Mouse (Mus musculus): Measurements from ENCODE around the gene Pcnt. TPM values are rescaled to one million over a fixed set of nuclear protein-coding genes. Genes with fewer than 3 reads are reported as not detected.

Pcnt gene
- polyA plus RNA-seq, 1 experiment, result 11.5 TPM

- Histone ChIP-seq H3K27me3 (ENCODE audit: control insufficient read depth, insufficient read depth, insufficient read length) (no peaks in the 10 kb centered on the region), H3K4me2 (ENCODE audit: low read depth) (no peak overlapping the region), H3K36me3 (ENCODE audit: control insufficient read depth, insufficient read depth) (peaks cover 52% of the 10 kb centered on the region), H3K79me2 (ENCODE audit: control insufficient read depth, insufficient read depth) (no peaks in the 10 kb centered on the region), H3K4me3 (no peak overlapping the region), H3ac (ENCODE audit: control insufficient read depth, insufficient read length) (no peak overlapping the region)
- TF ChIP-seq CEBPB (IDR thresholded peaks at IDR 0.05; ENCODE audit: insufficient read depth, poor library complexity, severe bottlenecking) (no peak), USF1 (IDR thresholded peaks at IDR 0.05; ENCODE audit: low read depth) (no peak)
Measured at GRCm38 (mm10) chr10:76433925-76434324, 8.7 kb downstream of the Pcnt start.

GRCm38 (mm10) chr10:76425674-76426073 lies 16.9 kb downstream of the Pcnt start:
- Histone ChIP-seq H3ac (ENCODE audit: control insufficient read depth, insufficient read length) (no peak overlapping the region), H3K79me2 (ENCODE audit: control insufficient read depth, insufficient read depth) (no peaks in the 10 kb centered on the region), H3K4me2 (ENCODE audit: low read depth) (no peak overlapping the region), H3K4me3 (no peak overlapping the region), H3K36me3 (ENCODE audit: control insufficient read depth, insufficient read depth) (peaks cover 46% of the 10 kb centered on the region), H3K27me3 (ENCODE audit: control insufficient read depth, insufficient read depth, insufficient read length) (no peaks in the 10 kb centered on the region)
- TF ChIP-seq USF1 (IDR thresholded peaks at IDR 0.05; ENCODE audit: low read depth), result no peak
- no peak for TF ChIP-seq CEBPB (IDR thresholded peaks at IDR 0.05; ENCODE audit: insufficient read depth, poor library complexity, severe bottlenecking)
- no peak for TF ChIP-seq E2F4 (IDR thresholded peaks at IDR 0.05; ENCODE audit: insufficient read depth)
- no peak for TF ChIP-seq TCF3 (IDR thresholded peaks at IDR 0.05; ENCODE audit: insufficient read length, low read depth)
- no peak for TF ChIP-seq MYOG (IDR thresholded peaks at IDR 0.05; ENCODE audit: control insufficient read depth in 1 of 3, insufficient read depth in 1 of 3, insufficient read length in 2 of 3, low read depth in 2 of 3)
- TF ChIP-seq MYOD1 (IDR thresholded peaks at IDR 0.05; ENCODE audit: control insufficient read depth in 1 of 3, insufficient read length in 2 of 3, low read depth in 2 of 3), result no peak
- no peak for TF ChIP-seq POLR2AphosphoS2 (IDR thresholded peaks at IDR 0.05; ENCODE audit: insufficient read length, low read depth)
- no peak for TF ChIP-seq MAX (IDR thresholded peaks at IDR 0.05; ENCODE audit: low read depth)
- TF ChIP-seq TCF12 (IDR thresholded peaks at IDR 0.05; ENCODE audit: insufficient read depth, poor library complexity, severe bottlenecking), result no peak
- no peak for TF ChIP-seq REST (IDR thresholded peaks at IDR 0.05; ENCODE audit: insufficient read depth, insufficient read length)
- TF ChIP-seq POLR2A (IDR thresholded peaks at IDR 0.05; ENCODE audit: insufficient read length, low read depth), result no peak
- no peak for TF ChIP-seq SRF (IDR thresholded peaks at IDR 0.05; ENCODE audit: control insufficient read depth, insufficient read length, low read depth)

- no peaks in the 10 kb centered on the region for H3K79me2 ChIP-seq (ENCODE audit: control insufficient read depth, insufficient read depth)
- peaks cover 5% of the 10 kb centered on the region for H3K36me3 ChIP-seq (ENCODE audit: control insufficient read depth, insufficient read depth)
- H3K4me2 ChIP-seq (ENCODE audit: low read depth), result peak overlapping the region; percentile 58
- H3K4me3 ChIP-seq, result no peak overlapping the region
- H3ac ChIP-seq (ENCODE audit: control insufficient read depth, insufficient read length), result no peak overlapping the region
- TF ChIP-seq TCF12 (IDR thresholded peaks at IDR 0.05; ENCODE audit: insufficient read depth, poor library complexity, severe bottlenecking) (peak; percentile 38), MAX (IDR thresholded peaks at IDR 0.05; ENCODE audit: low read depth) (no peak), MYOG (IDR thresholded peaks at IDR 0.05; ENCODE audit: control insufficient read depth in 1 of 3, insufficient read depth in 1 of 3, insufficient read length in 2 of 3, low read depth in 2 of 3) (peak; percentile 55 to 95 (median 92)), MYOD1 (IDR thresholded peaks at IDR 0.05; ENCODE audit: control insufficient read depth in 1 of 3, insufficient read length in 2 of 3, low read depth in 2 of 3) (peak; percentile 78 to 94 (median 79))
- no peaks in the 10 kb centered on the region for H3K27me3 ChIP-seq (ENCODE audit: control insufficient read depth, insufficient read depth, insufficient read length)
Measured at GRCm38 (mm10) chr10:76416811-76417210, 25.8 kb downstream of the Pcnt start.

- Histone ChIP-seq H3ac (ENCODE audit: control insufficient read depth, insufficient read length) (no peak overlapping the region), H3K36me3 (ENCODE audit: control insufficient read depth, insufficient read depth) (peaks cover 31% of the 10 kb centered on the region), H3K4me2 (ENCODE audit: low read depth) (no peak overlapping the region), H3K27me3 (ENCODE audit: control insufficient read depth, insufficient read depth, insufficient read length) (no peaks in the 10 kb centered on the region), H3K4me3 (no peak overlapping the region), H3K79me2 (ENCODE audit: control insufficient read depth, insufficient read depth) (no peaks in the 10 kb centered on the region)
- TF ChIP-seq REST (IDR thresholded peaks at IDR 0.05; ENCODE audit: insufficient read depth, insufficient read length) (no peak), E2F4 (IDR thresholded peaks at IDR 0.05; ENCODE audit: insufficient read depth) (no peak), MYOG (IDR thresholded peaks at IDR 0.05; ENCODE audit: control insufficient read depth in 1 of 3, insufficient read depth in 1 of 3, insufficient read length in 2 of 3, low read depth in 2 of 3) (no peak), SRF (IDR thresholded peaks at IDR 0.05; ENCODE audit: control insufficient read depth, insufficient read length, low read depth) (no peak), TCF3 (IDR thresholded peaks at IDR 0.05; ENCODE audit: insufficient read length, low read depth) (no peak), POLR2A (IDR thresholded peaks at IDR 0.05; ENCODE audit: insufficient read length, low read depth) (no peak), CEBPB (IDR thresholded peaks at IDR 0.05; ENCODE audit: insufficient read depth, poor library complexity, severe bottlenecking) (no peak), TCF12 (IDR thresholded peaks at IDR 0.05; ENCODE audit: insufficient read depth, poor library complexity, severe bottlenecking) (no peak), MAX (IDR thresholded peaks at IDR 0.05; ENCODE audit: low read depth) (no peak), POLR2AphosphoS2 (IDR thresholded peaks at IDR 0.05; ENCODE audit: insufficient read length, low read depth) (no peak), USF1 (IDR thresholded peaks at IDR 0.05; ENCODE audit: low read depth) (no peak), MYOD1 (IDR thresholded peaks at IDR 0.05; ENCODE audit: control insufficient read depth in 1 of 3, insufficient read length in 2 of 3, low read depth in 2 of 3) (no peak)
Measured at GRCm38 (mm10) chr10:76408520-76408919, 34.1 kb downstream of the Pcnt start.

- Histone ChIP-seq H3K36me3 (ENCODE audit: control insufficient read depth, insufficient read depth) (peaks cover 17% of the 10 kb centered on the region), H3ac (ENCODE audit: control insufficient read depth, insufficient read length) (no peak overlapping the region), H3K4me3 (no peak overlapping the region), H3K4me2 (ENCODE audit: low read depth) (no peak overlapping the region), H3K27me3 (ENCODE audit: control insufficient read depth, insufficient read depth, insufficient read length) (no peaks in the 10 kb centered on the region), H3K79me2 (ENCODE audit: control insufficient read depth, insufficient read depth) (no peaks in the 10 kb centered on the region)
- no peak for TF ChIP-seq POLR2AphosphoS2 (IDR thresholded peaks at IDR 0.05; ENCODE audit: insufficient read length, low read depth)
- TF ChIP-seq MAX (IDR thresholded peaks at IDR 0.05; ENCODE audit: low read depth), result no peak
- TF ChIP-seq TCF12 (IDR thresholded peaks at IDR 0.05; ENCODE audit: insufficient read depth, poor library complexity, severe bottlenecking), result no peak
- TF ChIP-seq USF1 (IDR thresholded peaks at IDR 0.05; ENCODE audit: low read depth), result no peak
- no peak for TF ChIP-seq MYOD1 (IDR thresholded peaks at IDR 0.05; ENCODE audit: control insufficient read depth in 1 of 3, insufficient read length in 2 of 3, low read depth in 2 of 3)
- no peak for TF ChIP-seq CEBPB (IDR thresholded peaks at IDR 0.05; ENCODE audit: insufficient read depth, poor library complexity, severe bottlenecking)
- TF ChIP-seq MYOG (IDR thresholded peaks at IDR 0.05; ENCODE audit: control insufficient read depth in 1 of 3, insufficient read depth in 1 of 3, insufficient read length in 2 of 3, low read depth in 2 of 3), result no peak
- no peak for TF ChIP-seq TCF3 (IDR thresholded peaks at IDR 0.05; ENCODE audit: insufficient read length, low read depth)
- no peak for TF ChIP-seq POLR2A (IDR thresholded peaks at IDR 0.05; ENCODE audit: insufficient read length, low read depth)
- no peak for TF ChIP-seq E2F4 (IDR thresholded peaks at IDR 0.05; ENCODE audit: insufficient read depth)
- TF ChIP-seq REST (IDR thresholded peaks at IDR 0.05; ENCODE audit: insufficient read depth, insufficient read length), result no peak
- TF ChIP-seq SRF (IDR thresholded peaks at IDR 0.05; ENCODE audit: control insufficient read depth, insufficient read length, low read depth), result no peak
Measured at GRCm38 (mm10) chr10:76392596-76392995, 50.0 kb downstream of the Pcnt start.

All from myocyte (in vitro differentiated cells).